ENCODE assay signal across 13 mouse cellular contexts in genomic region chr10:93143986-93144314, GRCm38 (mm10). TPM values are rescaled to one million over a fixed set of nuclear protein-coding genes. Genes with fewer than 3 reads are reported as not detected.
DNase-seq lines count a peak whose midpoint lies in the region; ATAC-seq and TF ChIP-seq lines count a peak whose summit lies in the region.
"Had no signal": no experiment of that assay in that cellular context is flagged by ENCODE, and none has a peak within 500 bp of the region (broad histone marks: within the 10 kb centered on the region; RNA-seq: fewer than 3 reads in every experiment).

No protein-coding gene starts in this region.

- WGBS in heart, embryonic 14.5 days: 65% methylated on average over 6 of the region's 6 CpGs
- 57% methylated on average over 6 of the region's 6 CpGs for WGBS in heart, adult 2 months
- WGBS in lung, postnatal 0 days: 56% methylated on average over 6 of the region's 6 CpGs
- 59% methylated on average over 6 of the region's 6 CpGs for WGBS in lung, adult 2 months
- 74% methylated on average over 6 of the region's 6 CpGs for WGBS in stomach, embryonic 14.5 days

- no peak for DNase-seq in heart, adult 2 months
- DNase-seq in lung, postnatal 0 days (ENCODE audit: low spot score): no peak
- no peak for DNase-seq in lung, adult 2 months
- no peak for DNase-seq in right cerebral cortex, adult 2 months (ENCODE audit: low spot score in 2 of 2)
- DNase-seq: cerebellum, adult 9-10 months; embryo, embryonic 11 days; kidney, adult 18-20 months; lung, adult 18-20 months; thymus, adult 18-20 months had no signal

- TF ChIP-seq EP300 in heart, adult 2 months (IDR thresholded peaks at IDR 0.05; ENCODE audit: insufficient read depth, low read depth, low read length): no peak
- TF ChIP-seq EP300 in lung, postnatal 0 days (IDR thresholded peaks at IDR 0.05): no peak

- H3K9ac ChIP-seq in heart, embryonic 14.5 days (ENCODE audit: low read length): no peak overlapping the region
- H3K9ac ChIP-seq in heart, adult 2 months (ENCODE audit: low read depth, low read length): no peak overlapping the region
- no peak overlapping the region for H3K9ac ChIP-seq in lung, postnatal 0 days (replicated peaks; ENCODE audit: low read depth)
- no peak overlapping the region for H3K9ac ChIP-seq in stomach, embryonic 14.5 days (replicated peaks; ENCODE audit: low read depth, low read length)
- H3K9ac ChIP-seq: hindbrain, embryonic 12.5 days had no signal

- no peaks in the 10 kb centered on the region for H3K79me2 ChIP-seq in heart, adult 2 months (replicated peaks; ENCODE audit: control insufficient read depth, insufficient read depth, low read length)

- peaks cover 3 to 11% of the 10 kb centered on the region in 2 experiments; a peak in 3 of 4 replicates for H3K4me1 ChIP-seq in heart, embryonic 14.5 days (ENCODE audit: control insufficient read depth in 2 of 2, insufficient read depth in 2 of 2, low read length in 2 of 2)
- H3K4me1 ChIP-seq in heart, adult 2 months (ENCODE audit: control insufficient read depth, insufficient read depth, low read length): peaks cover 3% of the 10 kb centered on the region; the same call in 1 of the 2 replicates
- H3K4me1 ChIP-seq in lung, postnatal 0 days (ENCODE audit: insufficient read depth, low read depth, low read length): no peaks in the 10 kb centered on the region
- peaks cover 2% of the 10 kb centered on the region; the same call in 1 of the 2 replicates for H3K4me1 ChIP-seq in lung, adult 2 months (ENCODE audit: control insufficient read depth, insufficient read depth, low read length)
- H3K4me1 ChIP-seq in stomach, embryonic 14.5 days (ENCODE audit: control insufficient read depth, insufficient read depth, low read length): no peaks in the 10 kb centered on the region
- H3K4me1 ChIP-seq: hindbrain, embryonic 12.5 days had no signal

- peak overlapping the region; percentile 65; the same call in 1 of the 2 replicates for H3K4me2 ChIP-seq in heart, embryonic 14.5 days (ENCODE audit: low read length)
- H3K4me2 ChIP-seq in lung, postnatal 0 days (replicated peaks; ENCODE audit: low read depth, low read length): peak overlapping the region; percentile 44; the same call in 1 of the 2 replicates
- H3K4me2 ChIP-seq in stomach, embryonic 14.5 days (replicated peaks; ENCODE audit: low read depth, low read length): no peak overlapping the region
- H3K4me2 ChIP-seq: hindbrain, embryonic 12.5 days had no signal

- H3K4me3 ChIP-seq in heart, embryonic 14.5 days (ENCODE audit: control insufficient read depth in 1 of 2, insufficient read depth in 1 of 2, low read depth in 1 of 2, low read length in 2 of 2): no peak overlapping the region
- H3K4me3 ChIP-seq in heart, adult 2 months: no peak overlapping the region
- no peak overlapping the region for H3K4me3 ChIP-seq in lung, postnatal 0 days (ENCODE audit: low read depth, low read length)
- H3K4me3 ChIP-seq in lung, adult 2 months (replicated peaks; ENCODE audit: extremely low read depth, low read depth, low read length): no peak overlapping the region
- H3K4me3 ChIP-seq in stomach, embryonic 14.5 days (ENCODE audit: low read depth, low read length): no peak overlapping the region
- H3K4me3 ChIP-seq: hindbrain, embryonic 12.5 days had no signal

- H3K9me3 ChIP-seq in heart, embryonic 14.5 days (ENCODE audit: control insufficient read depth, low read length): no peaks in the 10 kb centered on the region
- no peaks in the 10 kb centered on the region for H3K9me3 ChIP-seq in lung, postnatal 0 days (ENCODE audit: low read length)
- H3K9me3 ChIP-seq in stomach, embryonic 14.5 days (ENCODE audit: control insufficient read depth, low read depth, low read length): no peaks in the 10 kb centered on the region
- H3K9me3 ChIP-seq: hindbrain, embryonic 12.5 days had no signal

- no peaks in the 10 kb centered on the region for H3K27me3 ChIP-seq in heart, embryonic 14.5 days (ENCODE audit: control insufficient read depth, insufficient read depth, low read length)
- no peaks in the 10 kb centered on the region for H3K27me3 ChIP-seq in heart, adult 2 months (ENCODE audit: control insufficient read depth, insufficient read depth, low read length)
- H3K27me3 ChIP-seq in lung, postnatal 0 days (replicated peaks; ENCODE audit: insufficient read depth, low read length): no peaks in the 10 kb centered on the region
- no peaks in the 10 kb centered on the region for H3K27me3 ChIP-seq in stomach, embryonic 14.5 days (ENCODE audit: control insufficient read depth, insufficient read depth, low read length)
- H3K27me3 ChIP-seq: hindbrain, embryonic 12.5 days had no signal

- H3K36me3 ChIP-seq in heart, embryonic 14.5 days (ENCODE audit: control insufficient read depth, insufficient read depth, low read length): no peaks in the 10 kb centered on the region
- 0 out of 2 replicates have a peak, but pooled peaks cover 2% of the 10 kb centered on the region for H3K36me3 ChIP-seq in heart, adult 2 months (ENCODE audit: control insufficient read depth, insufficient read depth, low read length)
- no peaks in the 10 kb centered on the region for H3K36me3 ChIP-seq in lung, postnatal 0 days (ENCODE audit: insufficient read depth, low read length)
- no peaks in the 10 kb centered on the region for H3K36me3 ChIP-seq in stomach, embryonic 14.5 days (ENCODE audit: control insufficient read depth, insufficient read depth, low read length)
- H3K36me3 ChIP-seq: hindbrain, embryonic 12.5 days had no signal

- intact Hi-C loops in heart, adult 2 months (cut with DNase I): loop anchor here (10.0 kb wide), 1 partner anchor 59 kb away; the partner anchor contains the start of gene Cfap54

- peak overlapping the region; percentile 14 to 42; a peak in 2 of 4 replicates for H3K27ac ChIP-seq in heart, embryonic 14.5 days (replicated peaks in 1 of 2; ENCODE audit: control insufficient read depth in 1 of 2, insufficient read depth in 1 of 2, low read depth in 2 of 2, low read length in 2 of 2)
- H3K27ac ChIP-seq in heart, adult 2 months: no peak overlapping the region
- no peak overlapping the region for H3K27ac ChIP-seq in lung, postnatal 0 days (ENCODE audit: low read length)
- H3K27ac ChIP-seq in stomach, embryonic 14.5 days (ENCODE audit: low read length): peak overlapping the region; percentile 10; the same call in 1 of the 2 replicates
- H3K27ac ChIP-seq: hindbrain, embryonic 12.5 days had no signal

- ATAC-seq in heart, embryonic 14.5 days (ENCODE audit: insufficient number of reproducible peaks, insufficient read depth, low FRiP score, low read depth): no peak
- ATAC-seq in lung, postnatal 0 days: no peak
- ATAC-seq in granulocyte monocyte progenitor cell, adult 5-6 weeks (replicated peaks; ENCODE audit: poor library complexity, severe bottlenecking): peak; percentile 6; the same call in 1 of the 2 replicates
- no peak for ATAC-seq in stomach, embryonic 14.5 days (ENCODE audit: insufficient number of reproducible peaks, insufficient read depth, low FRiP score, low read depth)

- TF ChIP-seq POLR2A in heart, adult 2 months (IDR thresholded peaks at IDR 0.05; ENCODE audit: insufficient read depth, low read depth, low read length): no peak
- no peak for TF ChIP-seq POLR2A in lung, adult 2 months (IDR thresholded peaks at IDR 0.05; ENCODE audit: borderline replicate concordance, extremely low read depth, low read depth, low read length)

- no peak for TF ChIP-seq CTCF in heart, adult 2 months (IDR thresholded peaks at IDR 0.05)
- no peak for TF ChIP-seq CTCF in lung, postnatal 0 days (IDR thresholded peaks at IDR 0.05)
- TF ChIP-seq CTCF in lung, adult 2 months (IDR thresholded peaks at IDR 0.05; ENCODE audit: insufficient read depth, low read length): no peak

RNA-seq across cellular contexts. Expression of gene Cdk17, which starts 16.7 kb away (rescaled TPM):
- polyA plus RNA-seq in heart, embryonic 14.5 days (2014; fragmentation: Nextera tagmentation; extraction: Ambion mirVana): 24.4 and 27.1 TPM in 2 replicates
- 10 to 100 TPM; 14.3 to 18.8 TPM for total RNA-seq in heart, adult 2 months (2021)
- polyA plus RNA-seq in heart, adult 2 months (2012; rRNA removed): 16.6 and 22.5 TPM in 2 replicates
- polyA plus RNA-seq in lung, postnatal 0 days (2015; fragmentation: Nextera tagmentation; extraction: Ambion mirVana): 12.6 and 15.1 TPM in 2 replicates
- polyA plus RNA-seq in lung, adult 2 months (2012; rRNA removed): 18.0 and 18.2 TPM in 2 replicates
- 28.1 and 41.6 TPM in 2 replicates for total RNA-seq in granulocyte monocyte progenitor cell, adult 5-6 weeks (2014; fragmentation: Nextera tagmentation)
- 36.3 and 40.0 TPM in 2 replicates for total RNA-seq in granulocyte monocyte progenitor cell, adult 5-6 weeks (2017)
- polyA plus RNA-seq in stomach, embryonic 14.5 days (2014; fragmentation: Nextera tagmentation; extraction: Ambion mirVana): 23.0 and 26.5 TPM in 2 replicates

Comparison
In these comparisons a context has a peak if more than half of its experiments do, and no peak if none do; other contexts are left out.
1. H3K27ac ChIP-seq: peak in heart, embryonic 14.5 days (2 of 2) and stomach, embryonic 14.5 days (single experiment); none in heart, adult 2 months (single experiment) and lung, postnatal 0 days (single experiment).